Mouse (Mus musculus) MEL (cell line): ENCODE data around the gene Nfkbie. TPM values are rescaled to one million over a fixed set of nuclear protein-coding genes. Genes with fewer than 3 reads are reported as not detected.

Source experiments
- DNase-seq: peaks from one replicate; pipeline ENCODE4 v3.0.0; 2011; ENCODE audit warnings: low read depth, low spot score
- H3K27ac ChIP-seq: 2 replicates; pipeline ENCODE4 v1.5.1; 2012; ENCODE audit warnings: low read depth, mild to moderate bottlenecking, control low read depth, low read length, moderate library complexity; ENCODE audit not compliant: control insufficient read depth
- H3K27me3 ChIP-seq, 2 experiments: fragments of 150-350 bp in 1 of 2; sonication (generic) in 1 of 2; 2 replicates each; pipeline ENCODE4 v1.6.1; 2012; ENCODE audit warnings: low read length in 2 of 2, mild to moderate bottlenecking in 2 of 2, improper control_type of control experiment in 1 of 2, moderate library complexity in 1 of 2; ENCODE audit not compliant: insufficient read depth in 2 of 2, control insufficient read depth in 1 of 2
- H3K36me3 ChIP-seq, 2 experiments: 2 replicates each; pipeline ENCODE4 v1.6.1; 2012 to 2014; ENCODE audit warnings: low read length in 2 of 2, improper control_type of control experiment in 1 of 2, inconsistent platforms in 1 of 2, mild to moderate bottlenecking in 1 of 2; ENCODE audit not compliant: insufficient read depth in 2 of 2, control insufficient read depth in 1 of 2
- H3K4me1 ChIP-seq, 2 experiments: fragments of 150-350 bp in 1 of 2; sonication (generic) in 1 of 2; 2 replicates each; pipeline ENCODE4 v1.6.1; 2012; ENCODE audit warnings: low read length in 2 of 2, improper control_type of control experiment in 1 of 2, mild to moderate bottlenecking in 1 of 2; ENCODE audit not compliant: insufficient read depth in 2 of 2, control insufficient read depth in 1 of 2
- H3K4me3 ChIP-seq, 2 experiments: fragments of 150-350 bp in 1 of 2; sonication (generic) in 1 of 2; 2 replicates each; pipeline ENCODE4 v1.5.1; 2012; ENCODE audit warnings: low read depth in 2 of 2, low read length in 2 of 2, mild to moderate bottlenecking in 2 of 2, moderate library complexity in 2 of 2, control low read depth in 1 of 2, improper control_type of control experiment in 1 of 2; ENCODE audit not compliant: control insufficient read depth in 1 of 2, insufficient read depth in 1 of 2
- H3K79me2 ChIP-seq: 2 replicates; pipeline ENCODE4 v1.6.1; 2012; ENCODE audit warnings: mild to moderate bottlenecking, low read length, moderate library complexity; ENCODE audit not compliant: control insufficient read depth, poor library complexity, insufficient read depth
- H3K9ac ChIP-seq: 2 replicates; pipeline ENCODE4 v1.6.1; 2012; ENCODE audit warnings: low read depth, mild to moderate bottlenecking, control low read depth, low read length, moderate library complexity; ENCODE audit not compliant: control insufficient read depth, poor library complexity, severe bottlenecking
- H3K9me3 ChIP-seq: fragments of 150-350 bp; sonication (generic); replicated peaks from 2 replicates; pipeline ENCODE4 v1.6.1; 2012; ENCODE audit warnings: mild to moderate bottlenecking, low read length, improper control_type of control experiment, moderate library complexity; ENCODE audit not compliant: insufficient read depth
- CHD1 ChIP-seq: IDR thresholded peaks from 2 replicates; pipeline ENCODE4 v1.6.1; 2012; ENCODE audit warnings: low read depth, mild to moderate bottlenecking, inconsistent platforms, low read length, improper control_type of control experiment
- CHD2 ChIP-seq: IDR thresholded peaks from 2 replicates; pipeline ENCODE4 v1.6.1; 2011; ENCODE audit warnings: low read length, improper control_type of control experiment
- E2F4 ChIP-seq: IDR thresholded peaks from 2 replicates; pipeline ENCODE4 v1.6.1; 2011; ENCODE audit warnings: low read depth, low read length, improper control_type of control experiment, borderline replicate concordance
- EP300 ChIP-seq, 2 experiments: IDR thresholded peaks; 2 replicates each; pipeline ENCODE4 v1.6.1; 2011; ENCODE audit warnings: improper control_type of control experiment in 2 of 2, low read length in 2 of 2, low read depth in 1 of 2, mild to moderate bottlenecking in 1 of 2
- HCFC1 ChIP-seq: IDR thresholded peaks from 2 replicates; pipeline ENCODE4 v1.6.1; 2012; ENCODE audit warnings: low read depth, mild to moderate bottlenecking, inconsistent platforms, low read length, improper control_type of control experiment, moderate library complexity
- JUND ChIP-seq: IDR thresholded peaks from 2 replicates; pipeline ENCODE4 v1.6.1; 2011; ENCODE audit warnings: low read depth, mild to moderate bottlenecking, improper control_type of control experiment, low read length
- KAT2A ChIP-seq: conservative IDR thresholded peaks from 2 replicates; pipeline ENCODE4 v1.6.1; 2012; ENCODE audit warnings: low read depth, low read length, improper control_type of control experiment, inconsistent platforms
- MAFK ChIP-seq: IDR thresholded peaks from 2 replicates; pipeline ENCODE4 v1.6.1; 2011; ENCODE audit warnings: low read depth, mild to moderate bottlenecking, low read length, improper control_type of control experiment, borderline replicate concordance
- MEF2A ChIP-seq: IDR thresholded peaks from 2 replicates; pipeline ENCODE4 v1.6.1; 2014; ENCODE audit warnings: low read depth, mild to moderate bottlenecking, inconsistent platforms, low read length, improper control_type of control experiment; ENCODE audit not compliant: poor library complexity, insufficient replicate concordance, severe bottlenecking; ENCODE audit errors: extremely low read depth
- MXI1 ChIP-seq: IDR thresholded peaks from 2 replicates; pipeline ENCODE4 v1.6.1; 2011; ENCODE audit warnings: mild to moderate bottlenecking, low read depth, low read length, improper control_type of control experiment
- MYC ChIP-seq: IDR thresholded peaks from 2 replicates; pipeline ENCODE4 v1.6.1; 2011; ENCODE audit warnings: low read depth, mild to moderate bottlenecking, low read length, improper control_type of control experiment, moderate library complexity
- NRF1 ChIP-seq: IDR thresholded peaks from 2 replicates; pipeline ENCODE4 v1.6.1; 2014; ENCODE audit warnings: low read depth, mild to moderate bottlenecking, inconsistent platforms, low read length, improper control_type of control experiment, moderate library complexity; ENCODE audit not compliant: poor library complexity, insufficient read depth, severe bottlenecking
- POLR2AphosphoS2 ChIP-seq: IDR thresholded peaks from 2 replicates; pipeline ENCODE4 v1.6.1; 2011; ENCODE audit warnings: low read length, improper control_type of control experiment
- RCOR1 ChIP-seq: IDR thresholded peaks from 2 replicates; pipeline ENCODE4 v1.6.1; 2012; ENCODE audit warnings: low read depth, mild to moderate bottlenecking, inconsistent platforms, low read length, improper control_type of control experiment
- SIN3A ChIP-seq: IDR thresholded peaks from 2 replicates; pipeline ENCODE4 v1.6.1; 2012; ENCODE audit warnings: low read length, improper control_type of control experiment, inconsistent platforms
- SMC3 ChIP-seq: IDR thresholded peaks from 2 replicates; pipeline ENCODE4 v1.6.1; 2011; ENCODE audit warnings: low read depth, low read length, improper control_type of control experiment
- TAL1 ChIP-seq: IDR thresholded peaks from 2 replicates; pipeline ENCODE4 v1.6.1; 2012; ENCODE audit warnings: mild to moderate bottlenecking, inconsistent platforms, low read length, moderate library complexity, mixed read lengths
- TBP ChIP-seq: IDR thresholded peaks from 2 replicates; pipeline ENCODE4 v1.8.0; 2011; ENCODE audit warnings: low read depth, low read length, improper control_type of control experiment
- TCF12 ChIP-seq: IDR thresholded peaks from 2 replicates; pipeline ENCODE4 v1.6.1; 2014; ENCODE audit warnings: low read depth, mild to moderate bottlenecking, inconsistent platforms, low read length, improper control_type of control experiment, moderate library complexity
- USF1 ChIP-seq: IDR thresholded peaks from 2 replicates; pipeline ENCODE4 v1.6.1; 2014; ENCODE audit warnings: low read depth, mild to moderate bottlenecking, inconsistent platforms, low read length, improper control_type of control experiment, moderate library complexity
- USF2 ChIP-seq, 2 experiments: IDR thresholded peaks; 2 replicates each; pipeline ENCODE4 v1.6.1; 2011 to 2012; ENCODE audit warnings: improper control_type of control experiment in 2 of 2, low read length in 2 of 2, borderline replicate concordance in 1 of 2, inconsistent platforms in 1 of 2, low read depth in 1 of 2, mild to moderate bottlenecking in 1 of 2; ENCODE audit not compliant: insufficient read depth in 1 of 2
- ZKSCAN1 ChIP-seq: IDR thresholded peaks from 2 replicates; pipeline ENCODE4 v1.6.1; 2012; ENCODE audit warnings: low read depth, mild to moderate bottlenecking, inconsistent platforms, low read length, improper control_type of control experiment, moderate library complexity
- ZMIZ1 ChIP-seq: IDR thresholded peaks from 2 replicates; pipeline ENCODE4 v1.6.1; 2012; ENCODE audit warnings: low read depth, mild to moderate bottlenecking, inconsistent platforms, low read length, improper control_type of control experiment, moderate library complexity
- ZNF384 ChIP-seq: IDR thresholded peaks from 2 replicates; pipeline ENCODE4 v1.6.1; 2012; ENCODE audit warnings: low read depth, mild to moderate bottlenecking, inconsistent platforms, low read length, improper control_type of control experiment
- polyA plus RNA-seq, 2 experiments: library from polyadenylated mRNA; stranded (reverse) in 1 of 2; unstranded in 1 of 2; fragments of >175 nt in 1 of 2; fragments of >200 nt in 1 of 2; gene quantifications; 2 replicates each; pipeline versions ENCODE4 v1.2.1 to v1.2.4; 2012; ENCODE audit warnings: low replicate concordance in 2 of 2, low read depth in 1 of 2; ENCODE audit not compliant: insufficient read length in 2 of 2, insufficient read depth in 1 of 2, missing spikeins in 1 of 2
- total RNA-seq: library from RNA; depleted of rRNA; stranded (reverse); fragments of 300-350 nt; gene quantifications from 2 replicates; pipeline ENCODE4 v1.2.3, GENCODE M21; 2012

Gene Nfkbie
- total and polyA plus RNA-seq, 3 experiments = 2.7 to 5.7 TPM; not detected in 1

DNA sequence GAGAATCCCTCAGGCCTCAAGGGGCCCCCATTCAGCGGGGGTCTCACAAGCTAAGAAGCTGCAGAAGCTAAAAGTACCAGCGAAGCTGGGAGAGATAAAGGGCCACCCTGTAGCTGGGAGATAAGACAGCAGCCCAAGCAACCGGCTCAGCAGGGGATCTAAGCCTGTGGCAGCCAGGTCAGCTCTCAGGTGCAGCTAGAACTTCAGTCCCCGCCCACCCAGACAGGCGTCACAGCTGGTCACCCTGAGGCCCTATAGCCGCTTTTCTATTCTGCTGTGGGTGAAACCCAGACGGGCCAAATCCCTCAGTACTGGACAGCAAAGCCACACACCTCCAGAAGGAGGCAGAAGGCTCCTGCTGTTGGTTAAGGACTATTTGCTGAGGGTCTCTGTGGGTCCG, 38.0 kb downstream of the Nfkbie start (continued):
- peak; percentile 25; the same call in 1 of the 2 replicates for TF ChIP-seq MAFK
- no peak for TF ChIP-seq USF1
- no peak for TF ChIP-seq TBP
- no peak for TF ChIP-seq CHD2
- TF ChIP-seq MXI1 = peak; percentile 44; the same call in 1 of the 2 replicates
- TF ChIP-seq SMC3 = no peak
- peak; percentile 83 to 84 for TF ChIP-seq EP300 (IDR thresholded peaks at IDR 0.05; ENCODE audit: low read depth in 1 of 2, low read length in 2 of 2)
- 0 out of 2 replicates have a peak, but pooled peaks have one; percentile 19 for TF ChIP-seq ZNF384
- peak; percentile 88 for TF ChIP-seq TAL1

GRCm38 (mm10) chr17:45594195-45594594, 38.7 kb downstream of the Nfkbie start:
- DNase-seq = peak; percentile 45
- peak overlapping the region; percentile 80 for H3K9ac ChIP-seq
- no peaks in the 10 kb centered on the region for H3K9me3 ChIP-seq
- peaks cover 26 to 43% of the 10 kb centered on the region in 2 experiments for H3K4me1 ChIP-seq
- H3K79me2 ChIP-seq = peaks cover 41% of the 10 kb centered on the region
- peaks cover 5 to 37% of the 10 kb centered on the region in 2 experiments; a peak in 3 of 4 replicates for H3K36me3 ChIP-seq
- no peaks in the 10 kb centered on the region for H3K27me3 ChIP-seq
- H3K4me3 ChIP-seq = peak overlapping the region; percentile 60 to 80
- TF ChIP-seq RCOR1 = no peak
- no peak for TF ChIP-seq NRF1
- 0 out of 2 replicates have a peak, but pooled peaks have one; percentile 23 for TF ChIP-seq TCF12
- 0 out of 4 replicates have a peak, but pooled peaks of 1 of the 2 experiments have one; percentile 5 for TF ChIP-seq EP300 (IDR thresholded peaks at IDR 0.05; ENCODE audit: low read depth in 1 of 2, low read length in 2 of 2)
- TF ChIP-seq MYC = no peak
- H3K27ac ChIP-seq = peak overlapping the region; percentile 64

DNA sequence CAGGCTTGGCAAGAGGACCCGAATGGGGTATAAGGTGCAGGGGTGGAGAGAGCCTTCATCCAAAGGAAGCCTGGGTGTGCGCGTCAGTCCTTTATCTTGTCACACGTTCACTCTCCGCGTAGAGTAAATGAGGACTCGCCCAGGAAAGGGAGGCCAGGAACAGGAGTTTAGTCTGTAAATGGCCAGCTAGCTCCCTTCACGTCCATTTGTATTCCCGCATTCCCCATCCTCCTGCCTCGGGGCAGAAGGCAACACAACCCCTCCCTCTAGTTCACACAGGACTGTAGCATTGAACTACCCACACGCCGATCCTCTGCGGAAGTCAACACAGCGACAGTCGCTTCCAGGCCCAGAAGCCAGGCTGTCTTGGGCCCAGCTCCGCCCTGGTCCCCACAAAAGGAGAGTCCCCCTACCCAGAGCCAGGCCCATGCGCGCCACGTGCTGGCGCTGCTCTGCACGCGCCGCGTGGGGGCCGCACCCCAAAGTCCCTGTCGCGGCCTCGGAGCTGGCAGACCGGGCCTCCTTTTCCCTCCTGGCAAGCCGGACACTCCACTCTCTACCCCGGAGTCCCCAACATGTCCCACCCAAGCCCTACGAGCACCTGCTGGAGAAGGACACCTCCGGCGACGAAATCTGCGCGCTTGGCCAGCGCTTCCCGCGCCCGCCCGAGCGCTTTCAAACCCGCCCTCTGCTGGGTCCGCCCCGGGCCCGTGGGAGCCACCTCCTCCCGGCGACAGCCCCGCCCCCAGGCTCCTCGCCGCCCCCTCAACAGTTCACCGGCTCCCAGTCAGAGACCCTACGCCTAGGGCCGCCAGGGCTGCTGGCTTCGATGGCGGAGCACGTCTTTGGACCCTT, 39.6 kb downstream of the Nfkbie start:
- peaks cover 2 to 37% of the 10 kb centered on the region in 2 experiments; a peak in 3 of 4 replicates for H3K36me3 ChIP-seq
- DNase-seq = peak; percentile 87
- no peak for TF ChIP-seq TAL1
- no peak; the same call in 1 of the 2 replicates for TF ChIP-seq POLR2AphosphoS2
- TF ChIP-seq MEF2A = no peak
- no peak for TF ChIP-seq ZNF384
- no peak for TF ChIP-seq JUND
- no peak for TF ChIP-seq SMC3
- TF ChIP-seq TCF12 = peak; percentile 21; the same call in 1 of the 2 replicates
- TF ChIP-seq TBP = peak; percentile 47
- no peak for TF ChIP-seq RCOR1
- TF ChIP-seq CHD1 = no peak
- TF ChIP-seq HCFC1 = peak; percentile 29; the same call in 1 of the 2 replicates
- TF ChIP-seq USF1 = 0 out of 2 replicates have a peak, but pooled peaks have one; percentile 0
- TF ChIP-seq ZMIZ1 = peak; percentile 59; the same call in 1 of the 2 replicates
- TF ChIP-seq KAT2A = no peak
- no peak for TF ChIP-seq CHD2
- TF ChIP-seq ZKSCAN1 = no peak
- peak; percentile 88 for TF ChIP-seq MYC
- TF ChIP-seq E2F4 = peak; percentile 15; the same call in 1 of the 2 replicates
- no peak for TF ChIP-seq USF2 (IDR thresholded peaks at IDR 0.05; ENCODE audit: borderline replicate concordance in 1 of 2, insufficient read depth in 1 of 2, low read depth in 1 of 2, low read length in 2 of 2)
- TF ChIP-seq SIN3A = peak; percentile 20; the same call in 1 of the 2 replicates

More for the DNA sequence above, 39.6 kb downstream of the Nfkbie start:
- no peaks in the 10 kb centered on the region for H3K27me3 ChIP-seq
- peaks cover 41% of the 10 kb centered on the region for H3K79me2 ChIP-seq
- peaks cover 26 to 45% of the 10 kb centered on the region in 2 experiments for H3K4me1 ChIP-seq
- peak overlapping the region; percentile 80 for H3K9ac ChIP-seq
- no peaks in the 10 kb centered on the region for H3K9me3 ChIP-seq
- H3K27ac ChIP-seq = peak overlapping the region; percentile 64
- peak overlapping the region; percentile 60 to 80 for H3K4me3 ChIP-seq
